Mouse (Mus musculus): ENCODE results near the gene Rgl1.

Rgl1 gene

DNA sequence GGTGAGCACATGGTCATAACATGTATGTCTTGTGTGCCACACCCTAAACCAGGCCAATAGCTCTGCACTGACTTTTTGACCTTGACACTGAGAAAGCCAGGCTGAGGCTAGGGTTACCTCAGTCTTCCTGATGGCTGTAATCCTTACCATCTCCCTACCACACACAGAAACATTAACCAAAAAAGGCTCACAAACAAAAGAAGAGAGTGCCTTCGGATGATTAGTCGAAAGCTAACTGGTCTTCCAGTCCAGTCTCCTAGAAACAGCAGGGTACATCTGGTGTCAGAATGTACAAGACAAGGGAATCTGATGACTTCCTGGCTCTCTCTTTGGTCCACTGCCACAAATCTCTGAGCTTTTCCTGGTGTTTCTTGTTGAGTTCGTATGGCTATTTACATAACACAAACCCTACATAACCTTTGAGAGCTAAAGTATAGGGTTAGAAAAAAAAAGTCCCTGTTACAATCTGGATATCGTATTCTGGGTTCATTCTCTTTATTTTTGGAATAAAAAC, 249.0 kb downstream of the Rgl1 start:
- DNase-seq (ENCODE audit: low read depth, low spot score), result no peak

DNA sequence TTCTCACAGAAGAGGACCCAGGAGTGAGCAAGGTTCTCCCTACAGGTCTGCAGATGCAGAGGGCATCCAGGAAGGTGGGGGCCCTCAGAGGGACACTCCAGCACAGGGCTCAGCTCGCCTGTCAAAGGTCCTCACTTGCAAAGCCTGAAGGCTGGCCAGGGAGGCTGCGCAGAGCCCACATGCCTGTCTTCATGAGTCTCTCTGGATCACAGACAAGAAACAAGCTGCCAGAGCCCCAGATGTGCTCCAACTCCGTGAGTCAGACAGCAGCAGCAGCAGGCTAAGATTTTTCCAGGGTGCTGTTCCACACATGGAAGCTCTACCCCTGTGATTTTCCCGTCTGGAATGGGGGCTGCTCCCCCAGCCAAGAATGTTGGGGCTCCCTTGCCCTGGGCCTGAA, 251.9 kb downstream of the Rgl1 start:
- no peak for DNase-seq (ENCODE audit: low read depth, low spot score)

DNA sequence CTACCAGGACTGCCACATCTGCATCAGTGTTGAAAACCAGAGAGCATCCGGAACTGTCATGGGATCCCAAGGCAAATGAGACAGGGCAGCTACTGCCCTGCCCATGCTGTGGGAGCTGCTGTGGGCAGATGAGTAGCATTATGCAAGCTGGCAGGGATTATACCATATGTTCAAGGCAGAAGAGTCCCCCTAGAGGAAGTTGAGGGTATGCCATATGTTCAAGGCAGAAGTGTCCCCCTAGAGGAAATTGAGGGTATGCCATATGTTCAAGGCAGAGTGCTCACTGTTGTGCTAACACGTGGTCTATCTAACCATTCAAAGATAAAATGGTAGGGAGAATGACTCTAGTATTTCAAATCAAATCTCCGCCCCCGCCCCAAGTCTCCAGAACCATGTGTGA, 254.9 kb downstream of the Rgl1 start:
- DNase-seq (ENCODE audit: low read depth, low spot score), result peak; percentile 68

DNA sequence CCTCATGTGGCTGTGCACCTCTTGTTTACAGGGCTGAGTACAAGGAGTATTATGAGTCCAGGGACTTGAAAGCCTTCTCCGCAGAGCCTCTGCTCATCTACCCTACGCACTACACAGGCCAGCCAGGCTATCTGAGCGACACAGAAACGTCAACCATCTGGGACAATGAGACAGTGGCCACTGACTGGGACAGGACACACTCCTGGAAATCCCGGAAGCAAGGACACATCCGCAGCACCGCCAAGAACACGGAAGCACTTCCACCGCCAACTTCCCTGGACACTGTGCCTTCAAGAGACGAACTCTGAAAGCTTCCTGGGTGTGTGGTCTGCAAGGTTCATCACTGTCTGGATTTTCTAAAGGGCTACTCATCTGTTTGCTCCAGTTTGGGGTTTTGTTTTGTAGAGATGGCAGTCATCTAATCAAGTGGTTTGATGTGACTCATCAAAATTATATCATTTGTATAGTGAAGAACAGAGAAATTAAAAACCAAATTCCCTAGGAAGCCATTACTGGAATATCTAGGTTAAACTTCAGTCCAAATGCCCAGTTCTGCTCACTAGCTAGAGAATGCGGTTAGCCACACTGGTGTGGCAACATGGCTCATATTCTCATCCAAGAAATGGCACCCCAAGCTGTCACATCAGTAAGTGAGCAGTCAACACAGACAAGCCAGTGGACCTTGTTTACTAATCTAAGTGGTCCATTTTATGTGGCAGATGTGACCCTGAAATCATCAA, 257.5 kb downstream of the Rgl1 start:
- DNase-seq (ENCODE audit: low read depth, low spot score), result no peak

DNA sequence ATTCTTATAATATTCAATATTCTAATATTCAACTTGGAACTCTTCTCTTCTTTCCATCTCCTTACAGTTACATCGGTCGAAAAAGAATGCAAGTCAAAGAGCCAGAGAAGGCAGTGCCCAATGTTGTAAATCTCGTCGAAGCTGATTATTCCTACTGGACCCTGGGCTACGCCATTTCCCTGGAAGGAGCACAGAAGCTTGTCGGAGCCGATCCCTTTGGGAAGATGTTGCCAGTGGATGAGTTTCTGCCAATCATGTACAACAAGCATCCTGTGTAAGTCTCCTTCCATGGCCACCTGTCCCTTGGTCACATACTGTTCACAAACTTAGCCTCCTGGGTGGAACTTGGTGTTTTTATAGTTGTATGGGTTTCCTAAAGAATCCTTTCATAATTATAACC, 259.4 kb downstream of the Rgl1 start:
- DNase-seq (ENCODE audit: low read depth, low spot score), result no peak

DNA sequence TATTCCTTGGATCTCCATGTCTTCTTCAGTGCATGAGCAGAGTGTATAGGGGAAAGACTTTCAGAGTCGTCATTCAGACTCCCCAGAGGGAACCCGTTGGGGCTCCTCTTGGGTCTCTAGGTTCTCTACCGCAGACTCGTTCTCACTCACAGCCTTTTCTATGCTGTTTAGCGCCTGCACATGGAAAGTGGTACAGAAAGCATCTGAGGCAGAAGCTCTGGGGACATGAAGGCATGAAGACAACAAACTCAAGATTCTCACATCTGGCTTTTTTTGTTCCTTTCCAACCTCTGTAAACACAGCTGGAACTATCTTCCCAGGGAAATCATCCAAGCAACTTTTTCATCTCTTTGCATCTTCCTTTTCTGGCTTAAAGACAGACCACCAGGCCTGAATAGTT, 260.0 kb downstream of the Rgl1 start:
- no peak for DNase-seq (ENCODE audit: low read depth, low spot score)

DNA sequence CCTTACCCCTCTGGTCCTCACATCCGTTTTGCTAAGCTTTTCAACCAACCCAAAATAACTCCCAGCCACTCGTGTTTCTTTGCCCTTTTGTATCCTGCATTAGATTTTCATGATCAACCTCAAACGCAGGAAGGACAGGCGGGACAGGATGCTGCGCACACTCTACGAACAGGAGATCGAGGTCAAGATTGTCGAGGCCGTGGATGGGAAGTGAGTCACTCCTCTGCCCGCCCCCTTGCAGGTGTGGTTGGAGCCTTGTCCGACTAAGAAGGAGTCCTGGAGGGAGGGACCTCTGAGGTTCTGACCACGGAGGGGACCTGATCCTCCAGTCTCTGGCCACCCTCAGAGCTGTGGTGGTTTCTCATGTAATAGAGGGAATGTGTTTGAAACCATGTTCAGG, 266.3 kb downstream of the Rgl1 start:
- DNase-seq (ENCODE audit: low read depth, low spot score), result no peak

DNA sequence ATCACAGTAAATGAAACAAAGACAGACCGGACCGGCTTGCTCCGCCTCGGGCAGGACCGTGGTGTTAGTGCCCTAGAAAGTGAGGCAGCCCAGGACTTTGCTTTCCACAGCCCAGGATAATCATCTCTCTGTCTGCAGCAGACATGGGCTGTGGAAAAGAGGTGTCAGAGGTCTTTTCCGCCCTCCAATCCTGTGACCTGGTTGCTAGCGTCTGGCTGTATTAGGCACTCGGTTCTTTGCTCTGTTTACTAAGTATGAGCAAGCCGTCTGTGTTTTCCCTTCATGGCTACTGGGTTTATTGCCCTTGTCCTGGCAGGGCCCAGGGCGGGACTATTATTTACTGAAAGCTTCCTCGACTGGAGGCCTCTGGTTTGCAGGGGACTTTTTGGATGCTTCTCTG, 268.6 kb downstream of the Rgl1 start:
- peak; percentile 15 for DNase-seq (ENCODE audit: low read depth, low spot score)

DNA sequence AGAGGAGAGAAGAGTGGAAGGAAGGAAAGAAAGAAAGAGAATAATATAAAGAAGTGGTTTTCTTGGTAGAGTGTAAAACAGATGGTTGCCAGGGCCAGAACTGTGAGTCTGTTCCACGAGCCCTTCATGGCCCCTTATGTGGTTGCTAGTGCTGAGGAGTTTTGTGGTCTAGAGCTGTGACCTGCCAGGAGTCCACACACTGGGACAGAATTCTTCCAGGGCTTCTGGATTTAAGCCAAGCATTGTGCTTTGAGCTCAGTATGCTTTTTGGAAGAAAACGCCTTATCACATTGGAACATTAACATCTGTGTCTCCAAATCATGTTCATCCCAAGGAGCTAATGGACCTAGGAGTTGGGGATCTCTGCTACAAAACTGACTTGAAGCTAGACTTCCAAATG, 269.3 kb downstream of the Rgl1 start:
- DNase-seq (ENCODE audit: low read depth, low spot score), result no peak

DNA sequence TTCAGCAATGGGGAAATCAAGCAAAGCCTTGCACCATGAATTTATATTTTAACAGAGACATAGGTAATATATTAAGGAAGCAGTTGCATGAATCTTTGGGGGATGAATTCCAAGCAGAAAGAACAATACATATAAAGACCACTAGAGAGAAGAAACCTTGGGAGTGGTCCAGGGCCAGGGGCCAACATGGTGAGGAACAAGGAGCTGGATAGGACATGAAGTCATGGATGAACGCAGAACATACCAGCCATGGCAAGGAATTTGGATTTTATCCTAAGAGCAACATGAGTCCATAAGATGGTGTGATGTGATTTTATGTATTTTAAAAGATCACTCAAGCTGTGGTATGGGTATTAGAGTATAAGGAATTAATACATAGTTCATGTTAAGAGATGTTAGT, 273.9 kb downstream of the Rgl1 start:
- DNase-seq (ENCODE audit: low read depth, low spot score), result no peak

DNA sequence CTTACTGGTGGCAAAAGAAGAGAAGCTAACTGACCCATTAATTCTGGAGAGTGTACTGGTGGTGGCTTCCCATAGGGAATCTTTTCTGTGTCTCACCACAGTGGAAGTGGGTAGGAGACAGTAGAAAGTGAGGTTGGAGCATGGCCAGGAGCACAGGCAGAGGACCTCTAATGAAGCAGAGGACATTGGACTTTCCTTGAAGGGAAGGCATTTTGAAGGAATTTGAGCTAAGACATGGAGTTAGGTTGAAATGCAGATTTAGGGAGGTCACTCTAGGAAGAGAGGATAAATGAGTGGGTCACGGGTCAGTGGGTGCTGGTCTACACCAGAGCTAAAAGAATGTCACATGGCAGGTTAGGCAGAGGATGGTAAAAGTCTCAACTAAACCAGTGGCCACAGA, 275.3 kb downstream of the Rgl1 start:
- DNase-seq (ENCODE audit: low read depth, low spot score), result no peak

DNA sequence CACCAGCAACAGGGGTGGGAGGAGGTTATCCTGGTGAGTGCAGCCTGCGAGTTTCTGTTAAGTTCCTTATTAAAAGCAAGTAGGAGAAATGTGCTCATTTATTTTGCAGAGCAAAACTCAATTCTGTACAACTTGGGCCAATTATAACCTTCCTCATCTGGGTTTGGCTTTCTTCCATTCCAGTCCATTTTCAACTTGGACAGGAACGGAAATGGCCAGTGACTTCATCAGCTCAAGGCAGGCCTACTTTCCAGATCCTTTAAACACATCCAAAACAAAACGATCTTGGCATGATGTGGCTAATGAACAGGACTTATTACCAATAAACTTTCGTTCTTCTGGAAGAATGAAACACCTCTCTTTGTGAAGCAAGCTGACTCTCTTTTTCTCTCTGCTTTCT, 290.0 kb downstream of the Rgl1 start:
- DNase-seq (ENCODE audit: low read depth, low spot score), result no peak

DNA sequence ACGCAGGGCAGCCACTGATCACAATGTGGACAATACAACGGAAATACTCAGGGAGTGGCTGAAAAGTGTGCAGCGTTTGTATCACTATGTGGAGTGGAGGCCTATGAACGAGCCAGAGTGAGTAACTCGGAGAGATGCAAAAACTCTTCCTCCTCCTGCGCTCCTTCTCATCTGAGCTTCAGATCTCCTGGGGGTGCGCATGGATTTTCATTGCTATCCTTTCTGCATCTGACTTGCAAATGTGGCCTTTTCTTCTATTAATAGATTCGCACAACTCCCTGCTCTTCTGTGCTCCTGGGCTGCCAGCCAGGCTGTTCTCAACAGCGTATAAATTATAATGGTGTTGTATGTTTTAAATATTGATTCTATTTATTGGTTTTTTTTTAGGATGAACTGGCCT, 297.7 kb downstream of the Rgl1 start:
- no peak for DNase-seq (ENCODE audit: low read depth, low spot score)

All from mesoderm, embryonic 11.5 days (tissue).